Mouse (Mus musculus): ENCODE data around the gene Aven. TPM values are rescaled to one million over a fixed set of nuclear protein-coding genes. Genes with fewer than 3 reads are reported as not detected.

Gene Aven
- total and polyA plus RNA-seq, 2 experiments from 2014 or later: 2.6 to 5.2 TPM

DNA sequence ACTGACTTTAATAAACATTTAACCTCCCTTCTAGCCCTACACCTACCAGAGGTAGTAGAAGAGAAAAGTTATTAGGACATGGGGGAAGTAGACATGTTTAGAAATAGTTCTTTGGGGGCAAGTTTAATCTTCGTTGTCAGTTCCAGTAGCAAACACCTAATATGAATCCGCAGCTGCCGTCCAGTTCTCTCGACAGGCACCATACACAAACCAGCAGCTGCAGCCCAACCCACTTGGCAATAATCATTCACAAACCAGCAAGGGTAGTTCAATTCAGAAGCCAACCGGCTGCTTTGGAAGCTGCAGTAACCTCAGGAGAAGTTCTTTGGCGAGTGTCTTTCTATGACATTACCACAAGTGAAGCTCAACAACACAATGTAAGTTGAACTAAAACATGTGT, 11.2 kb downstream of the Aven start:
- DNase-seq (ENCODE audit: low spot score) (no peak), ATAC-seq (ENCODE audit: insufficient read depth, low read depth) (no peak)
- Histone ChIP-seq H3K9ac (replicated peaks; ENCODE audit: low read depth, low read length) (no peak overlapping the region), H3K27me3 (ENCODE audit: control insufficient read depth, insufficient read depth, low read length) (no peaks in the 10 kb centered on the region), H3K4me1 (ENCODE audit: control insufficient read depth, insufficient read depth) (no peaks in the 10 kb centered on the region), H3K9me3 (replicated peaks; ENCODE audit: control insufficient read depth, low read length) (no peaks in the 10 kb centered on the region), H3K4me2 (ENCODE audit: low read depth, low read length) (no peak overlapping the region), H3K4me3 (ENCODE audit: low read depth, low read length) (no peak overlapping the region), H3K36me3 (replicated peaks; ENCODE audit: control insufficient read depth, insufficient read depth, low read length) (no peaks in the 10 kb centered on the region), H3K27ac (ENCODE audit: low read depth) (no peak overlapping the region)
- 81% methylated on average over 6 of the region's 6 CpGs for WGBS
- TF ChIP-seq CTCF (IDR thresholded peaks at IDR 0.05; ENCODE audit: low read depth): no peak

DNA sequence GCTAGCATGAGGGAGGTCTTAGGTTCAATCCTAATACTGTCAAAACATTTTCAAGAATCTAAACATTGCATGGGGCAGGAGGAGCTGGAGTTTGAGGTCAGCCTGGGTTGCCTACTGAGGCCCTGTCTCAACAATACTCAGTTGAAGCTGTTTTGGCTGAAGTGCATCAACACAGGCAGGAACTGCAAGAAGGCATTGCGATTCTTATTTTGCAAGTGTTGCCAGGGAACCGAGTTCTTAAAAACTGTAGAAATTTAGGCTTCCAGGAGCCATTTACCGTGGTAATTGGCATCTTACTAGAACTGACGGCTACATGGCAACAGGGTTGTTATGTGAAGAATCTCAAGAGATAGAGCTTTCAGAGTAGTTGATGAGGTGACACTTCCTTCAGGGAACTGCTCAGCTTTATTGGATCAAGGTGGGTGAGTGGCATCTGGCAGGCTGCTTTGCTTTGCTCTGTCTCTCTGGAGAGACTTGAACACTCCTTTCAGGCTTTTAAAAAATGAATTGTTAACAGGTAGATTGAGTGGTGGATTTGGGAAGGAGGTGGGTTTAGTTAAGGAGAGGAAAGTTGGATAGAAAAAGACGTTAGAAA, 14.2 kb downstream of the Aven start:
- Histone ChIP-seq H3K4me2 (ENCODE audit: low read depth, low read length) (no peak overlapping the region), H3K9me3 (replicated peaks; ENCODE audit: control insufficient read depth, low read length) (no peaks in the 10 kb centered on the region), H3K27me3 (ENCODE audit: control insufficient read depth, insufficient read depth, low read length) (no peaks in the 10 kb centered on the region), H3K27ac (ENCODE audit: low read depth) (no peak overlapping the region), H3K4me1 (ENCODE audit: control insufficient read depth, insufficient read depth) (no peaks in the 10 kb centered on the region), H3K36me3 (replicated peaks; ENCODE audit: control insufficient read depth, insufficient read depth, low read length) (no peaks in the 10 kb centered on the region), H3K4me3 (ENCODE audit: low read depth, low read length) (no peak overlapping the region), H3K9ac (replicated peaks; ENCODE audit: low read depth, low read length) (no peak overlapping the region)
- no peak for TF ChIP-seq CTCF (IDR thresholded peaks at IDR 0.05; ENCODE audit: low read depth)
- TF ChIP-seq EP300 (IDR thresholded peaks at IDR 0.05; ENCODE audit: low read depth): no peak
- WGBS: 70% methylated on average over 5 of the region's 5 CpGs
- DNase-seq (ENCODE audit: low spot score) (no peak), ATAC-seq (ENCODE audit: insufficient read depth, low read depth) (no peak)

DNA sequence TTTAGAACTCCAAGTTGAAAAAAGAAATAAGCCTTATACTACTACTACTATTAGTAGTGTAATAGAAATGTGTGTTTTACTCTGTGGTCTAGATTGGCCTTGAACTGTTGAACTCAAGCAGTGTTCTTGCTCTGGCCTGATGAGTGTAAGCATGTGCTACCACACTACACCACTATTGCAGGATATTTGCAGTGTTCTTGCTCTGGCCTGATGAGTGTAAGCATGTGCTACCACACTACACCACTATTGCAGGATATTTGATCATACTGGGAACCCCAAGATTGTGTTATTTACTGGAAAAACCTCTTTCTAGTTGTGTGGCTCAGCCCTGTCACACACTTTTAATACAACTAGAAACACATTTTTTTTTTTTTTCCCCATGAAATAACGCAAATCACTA, 14.7 kb downstream of the Aven start:
- Histone ChIP-seq H3K9me3 (replicated peaks; ENCODE audit: control insufficient read depth, low read length) (no peaks in the 10 kb centered on the region), H3K4me3 (ENCODE audit: low read depth, low read length) (no peak overlapping the region), H3K4me1 (ENCODE audit: control insufficient read depth, insufficient read depth) (no peaks in the 10 kb centered on the region), H3K9ac (replicated peaks; ENCODE audit: low read depth, low read length) (no peak overlapping the region), H3K36me3 (replicated peaks; ENCODE audit: control insufficient read depth, insufficient read depth, low read length) (no peaks in the 10 kb centered on the region), H3K4me2 (ENCODE audit: low read depth, low read length) (no peak overlapping the region), H3K27me3 (ENCODE audit: control insufficient read depth, insufficient read depth, low read length) (no peaks in the 10 kb centered on the region), H3K27ac (ENCODE audit: low read depth) (no peak overlapping the region)
- no peak for DNase-seq (ENCODE audit: low spot score)
- no peak for ATAC-seq (ENCODE audit: insufficient read depth, low read depth)
- TF ChIP-seq CTCF (IDR thresholded peaks at IDR 0.05; ENCODE audit: low read depth) (no peak), EP300 (IDR thresholded peaks at IDR 0.05; ENCODE audit: low read depth) (no peak)
- WGBS: 85% methylated on average over 1 of the region's 1 CpGs

DNA sequence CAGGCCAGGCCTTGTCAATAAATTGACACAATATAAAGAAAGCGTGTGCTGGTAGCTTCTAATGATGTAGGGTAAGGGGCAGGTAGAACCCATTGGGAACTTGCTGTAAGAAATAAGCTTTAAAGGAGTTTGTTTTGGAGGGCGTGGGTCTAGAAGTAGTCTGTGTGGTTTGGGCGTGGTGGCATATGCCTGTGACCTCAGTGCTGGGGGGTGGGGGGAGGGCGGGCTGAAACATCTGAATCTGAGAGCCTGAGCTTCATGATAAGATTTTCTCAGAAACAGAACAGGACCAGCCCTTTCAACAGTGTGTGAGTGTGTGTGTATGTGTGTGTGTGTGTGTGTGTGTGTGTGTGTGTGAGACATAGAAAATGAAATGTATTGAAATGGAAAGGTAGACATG, 17.4 kb downstream of the Aven start:
- no peak overlapping the region for H3K9ac ChIP-seq (replicated peaks; ENCODE audit: low read depth, low read length)
- no peaks in the 10 kb centered on the region for H3K4me1 ChIP-seq (ENCODE audit: control insufficient read depth, insufficient read depth)
- no peak overlapping the region for H3K4me3 ChIP-seq (ENCODE audit: low read depth, low read length)
- 59% methylated on average over 4 of the region's 4 CpGs for WGBS
- no peak overlapping the region for H3K4me2 ChIP-seq (ENCODE audit: low read depth, low read length)
- no peaks in the 10 kb centered on the region for H3K9me3 ChIP-seq (replicated peaks; ENCODE audit: control insufficient read depth, low read length)
- ATAC-seq (ENCODE audit: insufficient read depth, low read depth) (no peak), DNase-seq (ENCODE audit: low spot score) (no peak)
- no peaks in the 10 kb centered on the region for H3K36me3 ChIP-seq (replicated peaks; ENCODE audit: control insufficient read depth, insufficient read depth, low read length)
- H3K27ac ChIP-seq (ENCODE audit: low read depth): no peak overlapping the region
- no peaks in the 10 kb centered on the region for H3K27me3 ChIP-seq (ENCODE audit: control insufficient read depth, insufficient read depth, low read length)
- TF ChIP-seq CTCF (IDR thresholded peaks at IDR 0.05; ENCODE audit: low read depth): no peak
- TF ChIP-seq EP300 (IDR thresholded peaks at IDR 0.05; ENCODE audit: low read depth): no peak

DNA sequence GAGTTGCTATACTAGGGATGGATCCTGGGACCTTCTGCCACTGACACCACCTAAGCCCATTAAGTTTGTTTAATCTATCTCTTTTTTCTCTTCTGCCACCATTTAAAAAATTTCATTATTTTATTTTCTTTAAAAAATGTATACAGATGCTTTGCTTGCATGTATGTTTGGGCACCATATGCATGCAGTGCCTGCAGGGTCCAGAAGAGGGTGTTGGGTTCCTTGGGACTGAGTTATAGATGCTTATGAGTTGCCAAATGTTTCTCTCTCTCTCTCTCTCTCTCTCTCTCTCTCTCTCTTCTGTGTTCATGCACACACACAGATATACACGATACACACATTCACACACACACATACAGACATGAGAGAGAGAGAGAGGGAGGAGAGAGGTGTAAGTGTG, 20.3 kb downstream of the Aven start:
- Histone ChIP-seq H3K36me3 (replicated peaks; ENCODE audit: control insufficient read depth, insufficient read depth, low read length) (no peaks in the 10 kb centered on the region), H3K27ac (ENCODE audit: low read depth) (no peak overlapping the region), H3K4me3 (ENCODE audit: low read depth, low read length) (no peak overlapping the region), H3K27me3 (ENCODE audit: control insufficient read depth, insufficient read depth, low read length) (no peaks in the 10 kb centered on the region), H3K4me1 (ENCODE audit: control insufficient read depth, insufficient read depth) (no peaks in the 10 kb centered on the region), H3K9ac (replicated peaks; ENCODE audit: low read depth, low read length) (no peak overlapping the region), H3K4me2 (ENCODE audit: low read depth, low read length) (no peak overlapping the region), H3K9me3 (replicated peaks; ENCODE audit: control insufficient read depth, low read length) (no peaks in the 10 kb centered on the region)
- 94% methylated on average over 1 of the region's 1 CpGs for WGBS
- no peak for DNase-seq (ENCODE audit: low spot score)
- ATAC-seq (ENCODE audit: insufficient read depth, low read depth): no peak
- TF ChIP-seq EP300 (IDR thresholded peaks at IDR 0.05; ENCODE audit: low read depth): no peak
- TF ChIP-seq CTCF (IDR thresholded peaks at IDR 0.05; ENCODE audit: low read depth): no peak

DNA sequence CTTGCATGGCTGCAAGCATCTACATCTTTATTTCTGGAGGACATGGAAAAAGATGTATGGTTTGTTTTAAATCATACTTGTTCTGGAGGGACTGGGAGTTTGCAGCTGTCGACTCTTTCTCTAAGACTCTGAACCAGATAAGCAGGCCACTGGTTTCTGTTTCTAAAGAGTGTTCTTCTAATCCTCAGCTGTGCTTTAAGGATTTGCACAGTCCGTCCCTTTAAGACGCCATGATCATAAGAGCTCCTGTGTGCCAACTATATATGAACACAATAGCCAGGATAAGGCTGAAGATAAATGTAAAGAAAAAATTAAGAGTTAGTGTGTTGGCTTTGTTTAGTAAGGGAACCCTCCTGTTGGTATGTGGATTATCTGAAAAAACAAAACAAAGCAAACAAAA, 24.0 kb downstream of the Aven start:
- Histone ChIP-seq H3K4me2 (ENCODE audit: low read depth, low read length) (no peak overlapping the region), H3K36me3 (replicated peaks; ENCODE audit: control insufficient read depth, insufficient read depth, low read length) (no peaks in the 10 kb centered on the region), H3K4me3 (ENCODE audit: low read depth, low read length) (no peak overlapping the region), H3K27me3 (ENCODE audit: control insufficient read depth, insufficient read depth, low read length) (no peaks in the 10 kb centered on the region), H3K27ac (ENCODE audit: low read depth) (no peak overlapping the region), H3K4me1 (ENCODE audit: control insufficient read depth, insufficient read depth) (no peaks in the 10 kb centered on the region), H3K9me3 (replicated peaks; ENCODE audit: control insufficient read depth, low read length) (no peaks in the 10 kb centered on the region), H3K9ac (replicated peaks; ENCODE audit: low read depth, low read length) (no peak overlapping the region)
- no peak for ATAC-seq (ENCODE audit: insufficient read depth, low read depth)
- no peak for TF ChIP-seq CTCF (IDR thresholded peaks at IDR 0.05; ENCODE audit: low read depth)
- no peak for TF ChIP-seq EP300 (IDR thresholded peaks at IDR 0.05; ENCODE audit: low read depth)
- 57% methylated on average over 3 of the region's 3 CpGs for WGBS
- DNase-seq (ENCODE audit: low spot score): no peak

Data from heart, postnatal 0 days (tissue).